Mouse (Mus musculus) CD4-positive, CD25-positive, alpha-beta regulatory T cell, adult 4 months (primary cell): ENCODE data around the gene Cenpj. TPM values are rescaled to one million over a fixed set of nuclear protein-coding genes. Genes with fewer than 3 reads are reported as not detected.

Source experiments
- ATAC-seq: one replicate; pipeline ENCODE4 v1.8.0; 2017
- polyA plus RNA-seq, 2 experiments: library from polyadenylated mRNA; unstranded; fragments of 100-300 nt; shearing (Covaris generic); gene quantifications; one replicate each; pipeline ENCODE4 v1.2.1; 2017

Gene Cenpj
- 10 to 100 TPM; 13.0 to 14.5 TPM for polyA plus RNA-seq

- ATAC-seq: peak; percentile 38
Observed at GRCm38 (mm10) chr14:56575416-56575815, at the start of gene Cenpj, which contains the start of gene Parp4. Cenpj (minus strand) TSS chr14:56575425. Parp4 (plus strand) TSS chr14:56575619.

GRCm38 (mm10) chr14:56620425-56620824 lies 45.2 kb upstream of the Cenpj start:
- no peak for ATAC-seq

DNA sequence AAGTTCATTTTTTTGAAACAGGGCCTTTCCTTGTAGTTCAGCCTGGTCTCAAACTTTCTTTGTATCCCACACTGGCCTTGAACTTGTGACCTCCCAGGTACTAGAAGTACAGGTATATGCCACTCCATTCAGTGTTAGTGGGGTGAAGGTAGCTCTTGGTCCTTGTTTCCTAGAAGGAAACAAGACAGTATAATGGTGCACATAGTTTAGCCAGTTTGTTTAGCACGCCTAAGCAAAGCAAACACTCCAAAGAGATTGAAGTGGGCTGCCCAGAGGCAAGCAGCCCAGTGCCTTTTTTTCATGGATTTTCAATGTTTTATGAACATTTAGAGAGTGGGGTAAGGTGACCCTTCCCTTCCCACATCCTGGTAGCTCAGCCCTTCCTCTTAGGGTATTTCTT lies 42.2 kb upstream of the Cenpj start:
- ATAC-seq: no peak

DNA sequence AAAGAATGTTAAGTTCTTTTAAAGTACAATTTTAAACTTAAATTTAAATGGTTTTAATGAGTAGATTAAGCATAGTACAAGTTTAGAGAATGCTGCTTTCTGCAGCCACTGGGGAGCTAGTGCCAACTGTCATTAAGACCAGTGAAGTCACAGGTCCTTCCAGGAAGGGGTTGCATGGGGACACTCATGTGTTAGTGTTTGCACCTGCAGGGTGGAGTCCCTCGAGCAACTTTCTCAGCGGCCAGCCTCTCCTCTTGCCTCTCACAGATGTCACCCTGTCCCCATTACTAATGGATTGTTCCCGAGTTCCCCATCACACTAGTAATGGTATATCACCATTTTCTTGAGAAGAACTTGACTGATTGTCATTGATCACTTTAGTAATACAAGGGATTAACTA lies 38.0 kb upstream of the Cenpj start:
- no peak for ATAC-seq

GRCm38 (mm10) chr14:56605136-56605535 lies 29.9 kb upstream of the Cenpj start:
- ATAC-seq: no peak

GRCm38 (mm10) chr14:56604438-56604837 lies 29.2 kb upstream of the Cenpj start:
- ATAC-seq: no peak

- ATAC-seq: no peak
Observed at GRCm38 (mm10) chr14:56602069-56602468, 26.8 kb upstream of the Cenpj start.

DNA sequence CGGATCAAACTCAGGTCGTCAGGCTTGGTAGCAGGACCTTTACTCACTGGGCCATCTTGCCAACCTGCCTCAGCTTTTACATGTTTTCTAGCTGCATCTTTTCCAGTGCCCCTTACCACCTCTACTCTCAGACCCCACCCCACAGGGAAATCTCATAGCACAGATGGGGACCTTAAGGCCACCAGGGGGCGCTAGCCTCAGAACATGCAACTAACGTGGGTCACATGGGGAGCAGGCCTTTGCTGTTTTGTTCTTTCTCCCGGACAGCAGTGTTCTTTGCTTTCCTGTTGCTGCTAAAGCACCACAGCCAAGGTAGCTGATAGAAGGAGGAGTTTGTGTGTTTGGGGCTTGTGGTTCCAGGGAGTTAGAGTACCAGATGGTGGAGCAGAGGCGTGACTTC lies 23.5 kb upstream of the Cenpj start:
- ATAC-seq: peak; percentile 72

DNA sequence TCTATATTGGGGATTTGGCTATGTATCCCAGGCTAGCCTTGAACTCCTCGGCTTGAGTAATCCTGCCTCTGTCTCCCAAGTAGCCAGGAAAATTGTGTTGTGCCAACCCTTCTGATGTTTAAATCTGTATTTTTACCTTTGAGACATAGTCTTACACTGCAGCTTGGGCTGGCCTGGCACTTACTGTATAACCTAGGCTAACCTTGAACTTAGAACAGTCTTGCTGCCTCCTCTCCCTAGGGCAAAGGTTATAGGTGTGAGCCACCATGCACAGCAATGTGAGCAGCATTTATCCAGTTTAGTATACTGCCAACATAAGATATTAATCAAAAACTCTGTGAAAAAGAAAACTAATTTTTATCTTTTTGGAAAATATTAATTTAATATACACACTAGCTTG lies 19.6 kb upstream of the Cenpj start:
- no peak for ATAC-seq

- no peak for ATAC-seq
Observed at GRCm38 (mm10) chr14:56592191-56592590, 17.0 kb upstream of the Cenpj start.

DNA sequence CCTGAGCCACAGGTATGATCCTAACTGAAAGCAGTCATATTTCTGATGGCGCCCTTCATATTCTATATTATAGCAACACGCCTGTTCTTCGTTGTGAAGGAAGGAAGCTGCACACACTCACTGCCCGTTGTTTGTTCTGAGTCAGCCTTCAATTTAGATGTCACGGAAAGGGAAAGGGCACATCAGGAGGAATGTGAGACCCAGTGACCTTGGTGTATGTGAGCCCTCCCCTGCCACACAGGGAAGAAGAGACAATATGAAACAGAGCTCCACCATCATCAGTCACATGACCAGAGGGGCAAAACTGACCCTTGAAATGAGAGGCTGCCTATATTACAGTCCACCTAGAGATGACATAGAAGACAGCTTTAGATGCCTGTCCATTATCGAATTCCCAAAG lies 7.1 kb upstream of the Cenpj start:
- no peak for ATAC-seq

GRCm38 (mm10) chr14:56581117-56581516 lies 5.9 kb upstream of the Cenpj start:
- no peak for ATAC-seq

DNA sequence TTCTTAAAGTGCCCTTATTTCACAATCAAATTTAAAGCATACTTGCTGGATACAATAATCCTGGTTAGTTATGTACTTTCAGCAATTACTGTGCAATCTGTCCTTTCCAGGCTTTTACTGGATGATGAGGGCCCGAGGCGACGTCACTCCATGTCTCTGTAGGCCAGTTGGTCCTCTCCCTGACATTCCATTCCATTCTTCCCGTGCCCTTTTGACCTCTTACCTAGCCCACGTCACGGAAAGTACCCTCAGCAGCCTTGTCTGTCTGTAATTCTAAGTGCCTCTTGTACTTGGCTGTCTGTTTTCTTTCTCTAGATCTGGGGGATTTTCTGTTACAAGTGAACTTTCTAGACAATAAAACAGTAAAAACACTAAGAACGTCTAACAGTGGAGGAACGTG lies 3.8 kb upstream of the Cenpj start:
- ATAC-seq: no peak

DNA sequence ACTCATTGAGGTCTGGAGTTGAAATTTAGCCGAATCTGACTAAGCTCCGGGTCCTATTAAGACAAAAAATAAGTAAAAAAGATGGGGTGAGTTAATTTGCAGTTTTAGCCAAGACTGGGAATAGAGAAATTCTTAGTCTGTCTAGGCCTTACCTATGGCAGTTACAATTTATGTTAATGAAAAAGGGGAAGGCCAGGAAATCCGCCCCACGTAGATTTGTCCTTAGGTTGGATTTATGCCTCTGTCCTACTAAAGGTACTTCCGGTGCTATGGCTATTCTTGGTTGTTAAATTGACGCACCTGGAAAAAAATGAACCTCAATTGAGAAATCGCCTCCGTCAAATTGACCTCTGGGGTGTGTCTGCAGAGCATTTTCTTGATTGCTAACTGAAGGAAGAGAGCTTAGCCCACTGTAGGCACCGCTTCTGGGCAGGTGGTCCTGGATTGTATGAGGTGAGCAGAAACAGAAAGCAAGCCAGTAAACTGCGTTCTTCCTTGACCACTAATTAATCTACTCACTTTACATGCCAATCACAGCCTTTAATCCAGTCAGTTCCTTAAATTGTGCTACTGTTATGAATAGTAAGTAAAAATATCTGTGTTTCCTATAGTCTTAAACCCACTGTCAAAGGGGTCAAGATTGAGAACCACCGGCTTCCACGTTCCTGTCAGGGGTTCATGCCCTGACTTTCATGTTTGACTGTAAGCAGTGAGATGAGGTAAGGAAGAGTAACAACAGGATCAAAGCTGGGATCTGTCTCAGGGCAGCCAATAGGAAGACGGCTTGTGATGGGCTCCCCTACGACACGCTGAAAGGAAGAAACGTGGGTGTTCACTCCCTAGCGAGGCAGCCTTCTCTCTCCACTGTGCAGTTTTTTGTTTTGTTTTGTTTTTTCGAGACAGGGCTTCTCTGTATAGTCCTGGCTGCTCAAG lies 1.0 kb upstream of the Cenpj start:
- ATAC-seq: peak; percentile 67

DNA sequence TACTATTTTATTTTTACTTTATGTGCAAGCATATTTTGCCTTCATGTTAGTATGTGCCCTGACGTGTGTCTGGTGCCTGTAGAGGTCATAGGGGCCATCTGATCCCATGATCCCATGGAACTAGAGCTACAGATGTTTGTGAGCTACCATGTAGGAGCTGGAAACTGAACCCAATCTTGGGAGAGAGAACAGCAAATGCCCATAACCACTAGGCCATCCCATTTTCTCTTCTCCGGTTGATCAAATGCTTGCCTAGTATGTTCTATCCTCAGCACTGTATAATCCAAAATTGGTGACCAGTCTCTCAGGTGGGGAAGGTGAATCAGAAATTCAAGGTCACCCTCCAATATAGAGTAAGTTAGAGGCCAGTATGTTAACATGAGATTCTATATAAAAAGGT lies 2.7 kb downstream of the Cenpj start:
- ATAC-seq: no peak

GRCm38 (mm10) chr14:56571310-56572093 lies 3.7 kb downstream of the Cenpj start:
- peak; percentile 89 for ATAC-seq

GRCm38 (mm10) chr14:56569041-56569440 lies 6.2 kb downstream of the Cenpj start:
- no peak for ATAC-seq

DNA sequence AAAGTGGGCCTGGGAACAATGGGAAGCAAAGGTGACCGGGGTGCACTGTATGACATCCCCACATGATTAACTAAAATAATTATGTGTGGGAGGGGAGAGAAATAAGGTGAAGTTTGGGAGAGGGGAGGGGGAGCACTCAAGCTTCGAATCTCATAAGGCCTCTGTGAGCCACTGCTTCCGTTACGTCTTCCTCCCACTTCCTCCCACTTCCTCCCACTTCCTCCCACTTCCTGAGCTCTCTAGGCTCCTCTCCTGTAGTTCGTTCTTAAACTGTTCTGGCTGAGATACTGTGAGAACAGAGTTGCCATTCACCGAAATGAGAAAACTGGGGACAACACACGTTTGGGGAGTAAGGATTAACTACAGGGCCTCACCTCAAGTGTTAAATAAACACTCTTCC lies 7.7 kb downstream of the Cenpj start:
- no peak for ATAC-seq

DNA sequence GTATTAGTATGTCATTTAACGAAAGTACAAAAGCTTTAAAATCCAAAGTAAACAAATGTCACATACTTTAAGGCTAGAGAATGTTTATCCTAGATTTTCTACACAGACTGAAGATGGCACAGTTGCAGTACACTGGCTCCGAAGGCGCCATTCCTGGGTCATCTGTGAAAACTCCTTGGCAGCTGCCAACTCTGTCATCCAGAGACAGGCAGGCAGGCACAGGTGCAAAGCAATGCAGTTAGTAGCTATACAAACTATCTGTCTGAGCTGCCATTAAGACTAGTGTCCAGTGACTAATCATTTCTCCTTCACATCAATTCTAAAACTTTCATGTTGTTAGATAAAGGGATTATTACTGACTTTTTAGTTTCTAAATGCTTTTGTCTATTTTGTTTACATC lies 16.1 kb downstream of the Cenpj start:
- no peak for ATAC-seq

GRCm38 (mm10) chr14:56554716-56555115 lies 20.5 kb downstream of the Cenpj start:
- ATAC-seq: no peak

GRCm38 (mm10) chr14:56553331-56553730 lies 21.9 kb downstream of the Cenpj start:
- no peak for ATAC-seq

DNA sequence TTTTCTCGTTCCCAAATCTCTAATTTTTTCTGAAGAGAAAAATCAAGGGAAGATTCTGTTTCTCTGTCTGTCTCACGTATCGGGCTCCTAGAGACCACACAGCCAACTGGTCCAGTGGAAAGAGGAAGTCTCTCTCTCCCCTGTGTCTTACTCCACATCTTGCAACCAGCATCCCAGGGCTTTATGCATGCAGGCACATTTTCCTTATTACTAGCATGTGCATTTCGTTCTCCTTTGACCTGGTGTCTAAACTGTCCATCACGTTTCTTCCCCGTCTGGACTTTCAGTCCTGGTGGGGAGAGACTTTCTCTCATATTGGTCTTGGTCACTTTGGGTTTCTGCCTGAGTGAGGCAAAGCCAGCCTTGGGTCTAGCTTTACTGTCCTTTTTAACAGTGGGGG lies 22.3 kb downstream of the Cenpj start:
- no peak for ATAC-seq

DNA sequence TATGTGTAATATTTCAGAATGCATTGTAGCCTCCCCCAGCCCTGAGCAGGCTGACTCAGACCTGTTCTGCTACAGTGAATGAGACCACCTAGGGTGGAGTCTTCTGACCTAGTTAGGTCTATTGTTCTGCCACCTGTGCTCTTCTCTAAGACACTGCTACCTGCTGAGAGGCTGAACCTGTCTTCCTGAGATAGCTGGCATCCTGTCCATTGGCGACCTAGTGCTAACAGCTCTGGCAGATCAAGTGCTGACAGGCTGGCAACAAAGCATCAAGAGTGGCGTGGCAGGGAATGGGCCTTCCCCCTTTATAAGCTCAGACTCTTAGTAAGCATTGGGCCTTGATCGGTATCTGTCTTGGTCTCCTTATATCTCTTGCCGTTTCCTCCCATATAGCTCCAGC lies 24.3 kb downstream of the Cenpj start:
- ATAC-seq: no peak

GRCm38 (mm10) chr14:56545491-56545890 lies 29.7 kb downstream of the Cenpj start:
- ATAC-seq: no peak
